In genomic region chr11:85777950-85778349, GRCm38 (mm10) we compare ENCODE assay signal across 21 mouse cellular contexts.
"Had no signal": no experiment of that assay in that cellular context is flagged by ENCODE, and none has a peak within 500 bp of the region (broad histone marks: within the 10 kb centered on the region; RNA-seq: fewer than 3 reads in every experiment).

No protein-coding gene starts in this region.

- H3K27ac ChIP-seq: intestine, embryonic 15.5 days; kidney, embryonic 15.5 days; left cerebral cortex, adult 2 months; limb, embryonic 12.5 days; liver, embryonic 12.5 days; liver, embryonic 15.5 days; neural tube, embryonic 12.5 days; neural tube, embryonic 15.5 days; stomach, postnatal 0 days had no signal

- ATAC-seq: intestine, embryonic 15.5 days; liver, embryonic 12.5 days had no signal

- H3K36me3 ChIP-seq: intestine, embryonic 15.5 days; kidney, embryonic 15.5 days; limb, embryonic 12.5 days; liver, embryonic 12.5 days; liver, embryonic 15.5 days; neural tube, embryonic 12.5 days; neural tube, embryonic 15.5 days had no signal

- H3K27me3 ChIP-seq: kidney, embryonic 15.5 days had no signal

- DNase-seq: kidney, adult 11 months; kidney, adult 8-10 months; kidney, postnatal 10 days; kidney, postnatal 36 days; layer of hippocampus, postnatal 36 days; liver; midbrain, embryonic 14.5 days; right cerebral cortex, adult 18-20 months; right cerebral cortex, postnatal 14 days; right cerebral cortex, postnatal 4 days; thymus, postnatal 36 days had no signal

- H3K9ac ChIP-seq: intestine, embryonic 15.5 days; kidney, embryonic 15.5 days; limb, embryonic 12.5 days; liver, embryonic 12.5 days; liver, embryonic 15.5 days; neural tube, embryonic 12.5 days; neural tube, embryonic 15.5 days had no signal

- H3K4me2 ChIP-seq: intestine, embryonic 15.5 days; kidney, embryonic 15.5 days; limb, embryonic 12.5 days; liver, embryonic 12.5 days; liver, embryonic 15.5 days; midbrain, embryonic 11.5 days; neural tube, embryonic 12.5 days; neural tube, embryonic 15.5 days had no signal

- H3K4me3 ChIP-seq: intestine, embryonic 15.5 days; kidney, embryonic 15.5 days; left cerebral cortex, adult 2 months; limb, embryonic 12.5 days; liver, embryonic 12.5 days; liver, embryonic 15.5 days; neural tube, embryonic 12.5 days; neural tube, embryonic 15.5 days had no signal

- H3K9me3 ChIP-seq: intestine, embryonic 15.5 days; kidney, embryonic 15.5 days; limb, embryonic 12.5 days; liver, embryonic 12.5 days; liver, embryonic 15.5 days; neural tube, embryonic 12.5 days; neural tube, embryonic 15.5 days had no signal
